In genomic region chr1:99619221-99619620, GRCm38 (mm10) we compare ENCODE assay signal across 25 mouse cellular contexts.
"Had no signal": no experiment of that assay in that cellular context is flagged by ENCODE, and none has a peak within 500 bp of the region (broad histone marks: within the 10 kb centered on the region; RNA-seq: fewer than 3 reads in every experiment).

No protein-coding gene starts in this region.

- H3K4me3 ChIP-seq: heart, adult 2 months; heart, embryonic 13.5 days; heart, embryonic 15.5 days; kidney, embryonic 15.5 days; limb, embryonic 13.5 days; limb, embryonic 15.5 days; liver, embryonic 12.5 days had no signal

- ATAC-seq: hindbrain, embryonic 16.5 days; intestine, embryonic 16.5 days; liver, embryonic 12.5 days had no signal

- H3K4me1 ChIP-seq: heart, embryonic 13.5 days; heart, embryonic 15.5 days; kidney, embryonic 15.5 days; limb, embryonic 13.5 days; limb, embryonic 15.5 days; liver, embryonic 12.5 days had no signal

- H3K36me3 ChIP-seq: heart, embryonic 13.5 days; heart, embryonic 15.5 days; kidney, embryonic 15.5 days; limb, embryonic 13.5 days; limb, embryonic 15.5 days; liver, embryonic 12.5 days had no signal

- H3K9me3 ChIP-seq: heart, embryonic 13.5 days; heart, embryonic 15.5 days; kidney, embryonic 15.5 days; limb, embryonic 13.5 days; limb, embryonic 15.5 days; liver, embryonic 12.5 days had no signal

- H3K27me3 ChIP-seq: heart, embryonic 13.5 days; heart, embryonic 15.5 days; kidney, embryonic 15.5 days; limb, embryonic 13.5 days; limb, embryonic 15.5 days; liver, embryonic 12.5 days had no signal

- H3K4me2 ChIP-seq: heart, embryonic 11.5 days; heart, embryonic 13.5 days; heart, embryonic 15.5 days; hindbrain, embryonic 14.5 days; kidney, embryonic 15.5 days; limb, embryonic 13.5 days; limb, embryonic 15.5 days; liver, embryonic 12.5 days had no signal

- H3K27ac ChIP-seq: heart, adult 2 months; heart, embryonic 13.5 days; heart, embryonic 15.5 days; hindbrain, embryonic 14.5 days; kidney, embryonic 15.5 days; kidney, postnatal 0 days; limb, embryonic 13.5 days; limb, embryonic 15.5 days; liver, embryonic 12.5 days; liver, embryonic 14.5 days had no signal

- H3K9ac ChIP-seq: heart, embryonic 13.5 days; heart, embryonic 15.5 days; hindbrain, embryonic 14.5 days; kidney, embryonic 15.5 days; limb, embryonic 13.5 days; limb, embryonic 15.5 days; liver, embryonic 12.5 days; liver, embryonic 14.5 days had no signal

- DNase-seq: gastrocnemius, postnatal 14 days; gastrocnemius, postnatal 36 days; heart, adult 11 months; heart, adult 2 months; heart, postnatal 14 days; heart, postnatal 36 days; kidney, adult 11 months; kidney, adult 2 months; kidney, adult 9 months; kidney, postnatal 14 days; kidney, postnatal 36 days; layer of hippocampus, adult 9-11 months; layer of hippocampus, postnatal 36 days had no signal
